Mouse (Mus musculus) layer of hippocampus, postnatal 14 days (tissue): Measurements from ENCODE around the gene Smad3. TPM values are rescaled to one million over a fixed set of nuclear protein-coding genes. Genes with fewer than 3 reads are reported as not detected.

Experiments
- DNase-seq, 2 experiments: peaks; one replicate each; pipeline ENCODE4 v3.0.0; 2021 to 2022; ENCODE audit warnings: low spot score in 2 of 2, mixed read lengths in 1 of 2
- total RNA-seq, 2 experiments: library from RNA; stranded (reverse); gene quantifications; 2 replicates each; pipeline ENCODE4 v1.2.3; 2021

Gene Smad3
- total RNA-seq, 2 experiments from 2014 or later = 18.9 to 24.3 TPM

- DNase-seq = no peak
Measured at GRCm38 (mm10) chr9:63722918-63723317, 34.9 kb downstream of the Smad3 start.

GRCm38 (mm10) chr9:63722350-63722749 lies 35.4 kb downstream of the Smad3 start:
- no peak for DNase-seq

GRCm38 (mm10) chr9:63721573-63722275 lies 36.1 kb downstream of the Smad3 start:
- DNase-seq = no peak

- no peak for DNase-seq
Measured at GRCm38 (mm10) chr9:63720715-63721114, 37.1 kb downstream of the Smad3 start.

GRCm38 (mm10) chr9:63719770-63720440 lies 37.9 kb downstream of the Smad3 start:
- peak in 1 of 2 experiments; percentile 55 for DNase-seq

GRCm38 (mm10) chr9:63718735-63719358 lies 38.9 kb downstream of the Smad3 start:
- DNase-seq = no peak

- no peak for DNase-seq
Measured at GRCm38 (mm10) chr9:63718170-63718569, 39.6 kb downstream of the Smad3 start.

- DNase-seq = no peak
Measured at GRCm38 (mm10) chr9:63717474-63718005, 40.3 kb downstream of the Smad3 start.

GRCm38 (mm10) chr9:63716150-63717138 lies 41.4 kb downstream of the Smad3 start:
- no peak for DNase-seq

- DNase-seq = no peak
Measured at GRCm38 (mm10) chr9:63714572-63714971, 43.2 kb downstream of the Smad3 start.

GRCm38 (mm10) chr9:63712838-63713237 lies 45.0 kb downstream of the Smad3 start:
- peak; percentile 53 to 65 for DNase-seq

- DNase-seq = no peak
Measured at GRCm38 (mm10) chr9:63711580-63712230, 46.1 kb downstream of the Smad3 start.

GRCm38 (mm10) chr9:63709857-63710256 lies 47.9 kb downstream of the Smad3 start:
- DNase-seq = no peak

GRCm38 (mm10) chr9:63709266-63709665 lies 48.5 kb downstream of the Smad3 start:
- no peak for DNase-seq

GRCm38 (mm10) chr9:63707816-63708588 lies 49.8 kb downstream of the Smad3 start:
- no peak for DNase-seq

- no peak for DNase-seq
Measured at GRCm38 (mm10) chr9:63706152-63706733, 51.6 kb downstream of the Smad3 start.

- DNase-seq = no peak
Measured at GRCm38 (mm10) chr9:63704979-63705751, 52.6 kb downstream of the Smad3 start.

GRCm38 (mm10) chr9:63704131-63704530 lies 53.7 kb downstream of the Smad3 start:
- no peak for DNase-seq
